Mouse (Mus musculus) skeletal muscle tissue, adult 2 months (tissue): Measurements from ENCODE around the gene Gap43.
"Not testable (repeated sequence)": the region's sequence is repeated elsewhere in the genome, so short reads cannot be mapped to it uniquely, and the experiment has no call there.

Experiments used
- DNase-seq: peaks from one replicate; pipeline ENCODE4 v3.0.0-alpha.2; 2012; ENCODE audit warnings: low read depth, low spot score

Gene Gap43

GRCm38 (mm10) chr16:42340021-42340768 lies at the start of gene Gap43:
Gap43 (minus strand) TSS chr16:42340651.
- no peak for DNase-seq

DNA sequence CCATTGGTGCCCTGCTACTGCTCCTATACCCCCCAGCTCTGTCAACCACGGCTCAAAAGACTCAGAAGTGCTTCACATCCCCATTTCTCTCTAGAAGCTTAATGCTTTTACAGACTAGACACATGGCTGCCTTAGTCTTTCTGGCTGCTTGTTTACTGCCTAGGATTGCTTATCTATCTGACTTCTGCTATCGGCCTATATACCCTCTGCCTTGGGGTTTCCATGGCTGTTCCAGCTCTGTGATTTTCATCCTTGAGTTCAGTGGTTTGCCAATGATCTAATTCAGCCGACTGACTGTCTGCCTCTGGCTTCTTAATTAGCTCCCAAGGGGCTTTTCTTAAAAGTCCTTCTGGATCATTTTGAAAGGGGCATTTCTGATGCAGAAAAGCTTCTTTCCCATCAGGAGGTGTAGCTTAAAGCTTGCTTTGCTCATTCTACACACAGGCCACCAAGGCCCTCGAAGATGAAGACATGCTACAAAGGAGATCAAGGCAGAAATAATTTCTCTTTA lies 40.9 kb upstream of the Gap43 start:
- no peak for DNase-seq

DNA sequence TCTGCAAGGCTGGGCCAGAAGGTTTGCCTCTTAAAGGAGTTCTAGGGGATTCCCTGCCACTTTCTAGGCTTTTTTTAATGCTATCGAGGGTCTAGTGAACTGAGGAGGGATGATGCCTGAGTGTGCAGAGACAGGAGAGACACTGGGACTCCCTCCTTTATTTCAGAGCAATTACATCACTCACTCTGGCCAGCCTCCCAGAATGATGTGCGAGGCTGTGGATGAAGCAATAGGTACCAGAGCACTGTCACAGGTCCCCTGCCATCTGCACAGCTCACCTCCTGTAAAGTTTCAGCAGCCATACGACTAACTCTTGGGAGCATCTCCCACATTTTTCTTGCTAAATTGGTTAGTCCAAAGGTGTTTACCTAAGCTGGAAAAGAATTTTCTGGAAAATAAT lies 40.2 kb upstream of the Gap43 start:
- DNase-seq: peak; percentile 13

GRCm38 (mm10) chr16:42370148-42370547 lies 29.7 kb upstream of the Gap43 start:
- no peak for DNase-seq

- DNase-seq: no peak
Observed at GRCm38 (mm10) chr16:42369346-42369745, 28.9 kb upstream of the Gap43 start.

GRCm38 (mm10) chr16:42360061-42360460 lies 19.6 kb upstream of the Gap43 start:
- no peak for DNase-seq

DNA sequence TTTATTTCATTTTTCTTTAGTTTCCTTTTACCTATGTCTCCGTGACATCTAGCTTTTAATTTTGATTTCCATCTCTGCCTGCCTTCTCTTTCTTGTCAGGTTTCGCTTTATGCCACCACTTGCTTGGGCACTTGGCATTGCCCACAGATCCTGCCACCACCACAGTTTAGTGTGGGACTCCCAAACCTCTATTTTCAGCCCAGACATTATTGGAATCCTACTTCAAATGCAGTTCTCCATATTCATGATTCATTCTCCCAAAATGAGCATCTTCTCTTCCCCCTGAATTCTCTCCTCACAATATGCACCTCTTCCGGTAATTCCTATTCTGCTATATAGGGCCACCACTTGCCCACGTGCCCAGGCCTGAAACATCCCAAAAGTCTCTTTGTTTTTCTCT lies 17.6 kb upstream of the Gap43 start:
- no peak for DNase-seq

DNA sequence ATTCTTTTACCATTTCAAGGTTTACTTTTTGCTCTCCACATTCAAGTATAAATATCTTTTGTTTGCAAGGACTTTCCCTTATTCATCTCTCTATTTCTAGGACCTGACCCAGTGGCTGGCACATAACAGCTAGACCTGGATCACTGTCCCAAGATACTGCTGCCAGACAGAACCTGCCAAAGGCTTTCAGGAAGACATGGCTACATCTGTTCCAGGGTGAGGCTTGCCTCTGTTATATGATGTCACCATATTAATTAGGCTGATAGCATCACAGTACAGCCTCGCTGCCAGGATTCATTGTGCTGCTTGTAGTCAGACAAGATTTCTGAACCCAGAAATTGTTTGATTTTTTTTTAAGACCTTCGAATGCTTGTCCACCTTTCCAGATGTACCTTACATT lies 9.6 kb upstream of the Gap43 start:
- DNase-seq: peak; percentile 14

DNA sequence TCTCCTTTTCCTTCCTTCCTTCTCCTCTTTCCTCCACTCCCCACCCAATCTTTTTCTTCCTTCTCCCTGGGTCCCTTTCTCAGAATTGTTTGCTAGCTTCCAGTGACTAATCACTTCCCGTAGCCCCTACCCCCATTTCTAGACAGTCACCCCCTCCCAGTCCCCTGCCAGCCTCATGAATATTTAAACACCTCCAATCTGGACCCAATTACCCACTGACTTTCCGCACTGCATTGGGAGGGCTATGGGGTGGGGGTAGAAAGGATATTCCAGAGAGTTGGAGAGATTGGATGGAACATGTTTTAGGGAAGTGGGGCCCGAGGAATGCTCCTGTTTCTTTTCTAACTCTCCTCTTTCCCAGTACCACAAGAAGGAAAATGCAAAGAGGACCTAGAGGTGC lies 414 bp upstream of the Gap43 start:
- not testable (repeated sequence) for DNase-seq

DNA sequence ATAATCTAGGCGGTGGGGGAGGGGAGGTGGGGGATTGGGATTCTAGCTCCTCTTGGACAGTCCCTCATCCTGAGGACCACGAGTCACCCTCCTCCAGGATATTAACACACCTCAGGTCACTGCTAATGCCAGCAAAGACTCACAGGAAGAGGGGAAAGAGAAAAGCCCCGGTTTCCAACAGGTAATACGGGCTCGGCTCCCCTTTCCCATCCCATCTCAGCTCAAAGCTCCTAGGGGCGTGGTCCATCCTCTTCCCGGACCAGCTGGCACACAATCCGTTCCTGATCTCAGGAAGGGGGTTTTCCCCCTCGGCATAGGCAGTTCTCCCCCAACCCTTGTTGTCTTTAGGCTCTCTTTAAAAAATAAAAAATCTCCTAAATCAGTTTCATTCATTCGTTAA lies 939 bp downstream of the Gap43 start:
- DNase-seq: no peak

GRCm38 (mm10) chr16:42338987-42339386 lies 1.5 kb downstream of the Gap43 start:
- no peak for DNase-seq

DNA sequence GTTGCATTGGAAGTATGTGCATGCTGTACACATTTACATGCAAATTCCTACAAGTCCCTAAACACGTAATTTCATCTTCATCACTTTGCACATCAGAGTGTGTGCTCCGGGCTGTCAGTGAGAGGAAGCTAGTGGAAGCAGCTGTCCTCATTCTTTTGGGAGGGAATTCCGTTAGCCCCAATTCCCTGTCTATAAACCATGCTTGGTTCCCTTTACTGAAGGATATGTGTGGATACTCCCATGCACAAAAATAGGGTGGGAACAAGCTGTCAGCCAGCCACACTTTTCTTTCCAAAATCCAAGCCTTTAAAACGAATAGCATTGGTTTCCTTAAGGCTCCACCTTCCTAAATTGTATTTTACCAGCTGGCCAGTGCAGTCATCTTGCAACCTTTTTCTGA lies 2.1 kb downstream of the Gap43 start:
- no peak for DNase-seq

DNA sequence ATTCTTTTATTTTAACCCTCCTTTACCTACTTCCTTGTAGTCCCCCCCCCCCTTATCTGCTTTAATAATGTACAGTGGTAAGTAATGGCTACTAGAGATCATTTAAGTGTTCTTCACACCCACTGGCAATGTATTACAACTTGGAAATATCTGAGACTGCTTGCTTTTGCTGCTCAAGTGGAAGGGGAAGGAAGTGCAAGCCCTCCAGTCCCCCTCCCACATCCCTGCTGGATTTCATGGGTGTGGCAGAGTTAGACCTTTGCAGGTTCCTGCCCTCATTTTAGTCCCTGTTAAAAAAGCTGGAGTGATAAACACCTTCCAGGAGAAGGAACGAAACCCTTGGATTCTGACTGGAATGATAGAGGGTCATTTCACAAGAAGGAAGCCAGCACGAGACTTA lies 2.8 kb downstream of the Gap43 start:
- DNase-seq: no peak

- no peak for DNase-seq
Observed at GRCm38 (mm10) chr16:42336610-42337009, 3.8 kb downstream of the Gap43 start.

DNA sequence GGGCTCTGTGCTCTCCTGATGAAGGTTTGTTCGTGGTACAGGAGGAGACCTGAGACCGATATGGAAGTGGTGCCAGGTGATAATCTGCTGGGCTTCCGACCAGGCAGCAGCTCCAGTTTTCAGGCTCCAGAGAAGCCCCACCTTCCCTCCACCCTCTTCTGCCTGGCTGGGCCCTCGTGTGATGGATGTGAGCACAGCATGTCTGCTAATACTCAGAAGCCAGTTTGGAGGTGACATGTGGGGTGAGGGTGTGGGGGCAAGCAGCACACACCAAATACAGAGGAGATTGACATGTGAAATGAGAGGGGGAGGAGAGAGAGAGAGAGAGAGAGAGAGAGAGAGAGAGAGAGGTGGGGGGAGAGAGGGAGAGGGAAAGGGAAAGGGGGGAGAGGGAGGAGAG lies 8.1 kb downstream of the Gap43 start:
- no peak for DNase-seq

DNA sequence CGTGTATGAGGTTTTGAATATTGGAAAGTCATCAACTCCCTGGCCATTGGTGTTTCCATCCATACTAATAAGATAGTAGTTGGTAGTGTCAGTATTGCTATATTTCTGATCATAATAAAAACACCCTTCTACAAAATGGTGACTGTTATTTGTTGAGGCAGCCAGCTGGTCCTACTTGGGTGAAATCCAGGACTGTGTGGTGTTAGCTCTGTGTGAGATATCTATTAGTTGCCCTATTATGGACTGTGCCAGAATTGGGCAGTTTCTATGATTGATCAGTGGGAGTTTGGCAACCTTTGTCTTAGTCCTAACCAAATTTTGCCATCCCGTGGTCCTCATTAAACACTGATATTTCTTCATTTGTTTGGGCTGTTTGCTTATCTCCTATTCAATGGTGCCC lies 14.3 kb downstream of the Gap43 start:
- DNase-seq: no peak

GRCm38 (mm10) chr16:42325536-42325935 lies 14.9 kb downstream of the Gap43 start:
- no peak for DNase-seq

DNA sequence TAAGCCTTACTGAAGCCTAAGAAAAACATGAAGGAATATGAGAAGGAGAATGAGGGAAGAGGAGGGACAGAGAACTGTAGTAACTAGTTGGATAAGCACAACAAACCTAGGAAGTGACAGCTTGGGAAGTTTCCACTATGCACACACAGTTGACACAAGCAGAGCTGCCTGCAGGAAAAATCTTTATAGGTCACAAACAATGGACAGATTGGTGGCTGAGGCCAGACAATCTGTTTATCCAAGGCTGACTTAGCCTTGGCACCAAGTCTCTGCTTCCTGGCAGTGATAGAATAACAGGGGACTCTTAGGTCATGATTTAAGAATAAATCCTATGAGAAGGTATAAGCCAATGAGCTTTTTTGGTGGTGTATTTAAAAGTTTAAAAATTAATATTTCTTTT lies 20.6 kb downstream of the Gap43 start:
- DNase-seq: no peak

- DNase-seq: no peak
Observed at GRCm38 (mm10) chr16:42319365-42319764, 21.1 kb downstream of the Gap43 start.

DNA sequence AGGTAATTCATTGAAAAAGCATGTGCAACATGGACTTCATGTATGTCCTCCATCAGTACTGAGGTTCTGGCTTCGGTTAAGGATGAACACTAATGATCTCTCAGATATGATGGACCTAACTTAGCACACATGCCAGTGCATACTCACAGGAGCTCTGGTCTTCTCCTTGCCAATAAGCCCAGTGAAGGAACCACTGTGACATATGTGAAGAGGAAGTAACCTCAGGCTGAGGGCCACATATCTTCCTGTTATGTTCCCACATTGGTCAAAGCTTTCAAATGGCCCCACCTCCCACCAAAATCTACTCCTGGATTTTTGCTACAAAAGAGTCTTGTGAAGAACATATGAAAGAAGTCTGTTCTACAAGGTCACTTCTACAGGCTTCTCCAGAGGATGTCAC lies 28.3 kb downstream of the Gap43 start:
- DNase-seq: no peak

DNA sequence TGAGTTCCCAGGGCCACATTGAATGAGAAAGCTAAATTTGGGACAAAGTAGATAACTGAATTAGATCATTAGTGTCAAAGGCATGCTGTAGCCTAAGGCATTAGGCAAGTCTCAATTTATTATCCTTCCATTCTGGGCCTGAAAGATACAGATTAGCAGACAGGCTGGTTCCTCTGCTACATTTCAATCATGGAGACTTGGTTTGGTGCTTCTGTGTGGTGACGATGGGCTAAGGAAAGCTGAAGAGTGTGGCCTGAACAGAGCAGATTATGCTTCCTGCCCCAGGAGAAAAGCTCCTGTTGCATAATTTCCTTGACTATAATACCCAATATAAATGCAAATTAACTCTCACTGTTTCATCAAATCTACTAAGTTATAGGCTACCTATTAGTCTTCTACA lies 31.7 kb downstream of the Gap43 start:
- DNase-seq: no peak

GRCm38 (mm10) chr16:42305934-42306701 lies 34.3 kb downstream of the Gap43 start:
- peak; percentile 13 for DNase-seq

- peak; percentile 21 for DNase-seq
Observed at GRCm38 (mm10) chr16:42303461-42303860, 37.0 kb downstream of the Gap43 start.
